Mouse (Mus musculus): Measurements from ENCODE around the gene Tcap. TPM values are rescaled to one million over a fixed set of nuclear protein-coding genes. Genes with fewer than 3 reads are reported as not detected.

The Tcap gene
- polyA plus RNA-seq, 1 experiment from 2014 or later: 151 TPM

DNA sequence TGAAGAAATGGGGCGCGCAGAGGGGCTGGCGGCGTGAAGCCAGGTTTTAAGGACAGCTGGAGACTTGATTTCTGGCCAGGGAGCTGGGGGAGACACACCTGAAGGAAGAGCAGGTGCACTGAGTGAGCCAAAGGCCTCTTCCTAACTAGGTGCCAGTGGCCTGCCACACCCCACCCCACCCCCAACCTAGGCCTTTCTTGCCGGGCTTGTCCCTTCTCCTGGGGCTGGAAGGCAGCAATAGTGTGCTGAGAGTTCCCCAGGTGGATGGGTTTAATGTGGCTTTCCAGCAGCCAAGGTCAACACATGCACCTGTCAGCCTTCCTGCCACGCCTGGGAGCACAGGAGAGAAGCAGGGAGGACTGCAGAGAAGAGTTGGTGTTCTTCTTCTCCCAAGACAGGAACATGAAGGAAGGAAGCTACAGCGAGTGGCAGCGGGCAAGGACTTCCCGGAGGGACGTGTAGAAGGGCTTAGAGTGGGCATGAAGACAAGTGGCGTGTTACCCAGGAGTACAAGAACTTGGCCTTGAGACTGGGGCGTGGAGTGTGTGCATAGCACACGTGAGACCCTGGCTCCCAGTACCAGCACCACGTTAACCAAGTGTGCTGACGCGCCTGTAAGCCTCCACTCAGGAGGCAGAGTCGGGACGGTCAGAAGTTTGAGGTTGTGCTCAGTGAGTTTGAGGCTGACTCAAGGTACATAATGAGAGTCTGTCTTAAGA lies 31.2 kb upstream of the Tcap start:
- no peak overlapping the region for H3K4me2 ChIP-seq
- H3K4me1 ChIP-seq (ENCODE audit: control insufficient read depth, insufficient read depth, low read length): peaks cover 19% of the 10 kb centered on the region
- H3K27ac ChIP-seq (ENCODE audit: low read depth, low read length): no peak overlapping the region
- no peaks in the 10 kb centered on the region for H3K9me3 ChIP-seq (replicated peaks; ENCODE audit: control insufficient read depth, low read length)
- no peak overlapping the region for H3K9ac ChIP-seq (ENCODE audit: low read depth, low read length)
- no peak overlapping the region for H3K4me3 ChIP-seq (ENCODE audit: low read depth, low read length)
- WGBS (ENCODE audit: insufficient replicate concordance): 74% methylated on average over 18 of the region's 18 CpGs
- no peaks in the 10 kb centered on the region for H3K36me3 ChIP-seq (ENCODE audit: control insufficient read depth, insufficient read depth, low read length)
- ATAC-seq (replicated peaks; ENCODE audit: insufficient number of reproducible peaks, low FRiP score, low TSS enrichment): no peak
- H3K27me3 ChIP-seq (ENCODE audit: control insufficient read depth, insufficient read depth, low read length): peaks cover 69% of the 10 kb centered on the region

DNA sequence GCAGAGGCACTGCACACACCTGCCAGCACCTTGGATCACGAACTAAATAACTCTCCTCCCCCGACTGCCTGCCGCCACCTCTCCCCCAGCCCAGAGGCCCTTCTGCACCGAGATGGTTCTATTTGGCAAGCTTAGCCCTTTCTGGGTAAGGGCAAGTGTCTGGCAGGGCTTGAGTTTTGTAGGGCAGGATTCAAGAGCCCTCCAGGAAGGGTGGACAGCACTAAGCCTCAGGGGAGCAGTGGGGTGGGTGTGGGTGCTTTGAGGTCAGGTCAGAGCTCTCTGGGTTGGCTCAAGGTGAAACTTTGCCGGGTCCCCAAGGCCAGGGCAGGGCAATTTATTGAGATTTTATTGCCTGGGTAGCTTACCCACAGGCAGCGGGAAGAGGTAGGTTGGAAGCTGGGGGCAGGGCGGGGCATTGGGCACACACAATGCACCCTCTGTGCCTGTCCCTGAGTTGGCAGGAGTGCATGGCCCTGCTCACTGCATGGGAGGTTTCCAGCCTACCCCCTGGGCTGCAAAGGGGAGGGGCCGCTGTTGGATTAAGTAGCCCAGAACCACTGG lies 29.9 kb upstream of the Tcap start:
- WGBS (ENCODE audit: insufficient replicate concordance): 31% methylated on average over 8 of the region's 8 CpGs
- H3K9ac ChIP-seq (ENCODE audit: low read depth, low read length): no peak overlapping the region
- ATAC-seq (replicated peaks; ENCODE audit: insufficient number of reproducible peaks, low FRiP score, low TSS enrichment): no peak
- peaks cover 58% of the 10 kb centered on the region for H3K27me3 ChIP-seq (ENCODE audit: control insufficient read depth, insufficient read depth, low read length)
- no peak overlapping the region for H3K27ac ChIP-seq (ENCODE audit: low read depth, low read length)
- no peak overlapping the region for H3K4me3 ChIP-seq (ENCODE audit: low read depth, low read length)
- H3K36me3 ChIP-seq (ENCODE audit: control insufficient read depth, insufficient read depth, low read length): no peaks in the 10 kb centered on the region
- H3K4me2 ChIP-seq: no peak overlapping the region
- no peaks in the 10 kb centered on the region for H3K9me3 ChIP-seq (replicated peaks; ENCODE audit: control insufficient read depth, low read length)
- H3K4me1 ChIP-seq (ENCODE audit: control insufficient read depth, insufficient read depth, low read length): peaks cover 16% of the 10 kb centered on the region

DNA sequence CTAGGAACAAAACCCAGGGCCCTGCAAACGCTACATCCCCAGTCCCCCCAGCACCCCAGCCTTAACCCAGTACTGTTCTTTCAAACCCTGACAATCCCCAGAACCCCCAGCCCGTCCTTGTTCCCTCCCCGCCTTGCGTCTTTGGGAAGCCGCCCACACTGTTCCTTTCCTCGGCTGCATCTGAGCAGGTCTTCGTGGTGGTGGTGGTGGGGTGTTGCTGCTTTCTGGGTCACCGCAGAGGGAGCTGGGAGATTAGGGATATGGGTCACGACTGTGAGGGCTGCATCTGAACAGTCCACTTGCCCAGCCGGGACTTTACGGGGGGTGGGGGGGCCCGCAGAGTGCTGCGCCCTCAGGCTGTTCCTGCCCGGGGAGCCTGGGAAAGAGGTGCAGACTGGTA lies 29.2 kb upstream of the Tcap start:
- no peak overlapping the region for H3K4me3 ChIP-seq (ENCODE audit: low read depth, low read length)
- H3K4me1 ChIP-seq (ENCODE audit: control insufficient read depth, insufficient read depth, low read length): peaks cover 22% of the 10 kb centered on the region
- no peaks in the 10 kb centered on the region for H3K9me3 ChIP-seq (replicated peaks; ENCODE audit: control insufficient read depth, low read length)
- no peak overlapping the region for H3K4me2 ChIP-seq
- peaks cover 50% of the 10 kb centered on the region for H3K27me3 ChIP-seq (ENCODE audit: control insufficient read depth, insufficient read depth, low read length)
- no peaks in the 10 kb centered on the region for H3K36me3 ChIP-seq (ENCODE audit: control insufficient read depth, insufficient read depth, low read length)
- no peak overlapping the region for H3K27ac ChIP-seq (ENCODE audit: low read depth, low read length)
- no peak overlapping the region for H3K9ac ChIP-seq (ENCODE audit: low read depth, low read length)
- ATAC-seq (replicated peaks; ENCODE audit: insufficient number of reproducible peaks, low FRiP score, low TSS enrichment): no peak
- WGBS (ENCODE audit: insufficient replicate concordance): 62% methylated on average over 14 of the region's 14 CpGs

DNA sequence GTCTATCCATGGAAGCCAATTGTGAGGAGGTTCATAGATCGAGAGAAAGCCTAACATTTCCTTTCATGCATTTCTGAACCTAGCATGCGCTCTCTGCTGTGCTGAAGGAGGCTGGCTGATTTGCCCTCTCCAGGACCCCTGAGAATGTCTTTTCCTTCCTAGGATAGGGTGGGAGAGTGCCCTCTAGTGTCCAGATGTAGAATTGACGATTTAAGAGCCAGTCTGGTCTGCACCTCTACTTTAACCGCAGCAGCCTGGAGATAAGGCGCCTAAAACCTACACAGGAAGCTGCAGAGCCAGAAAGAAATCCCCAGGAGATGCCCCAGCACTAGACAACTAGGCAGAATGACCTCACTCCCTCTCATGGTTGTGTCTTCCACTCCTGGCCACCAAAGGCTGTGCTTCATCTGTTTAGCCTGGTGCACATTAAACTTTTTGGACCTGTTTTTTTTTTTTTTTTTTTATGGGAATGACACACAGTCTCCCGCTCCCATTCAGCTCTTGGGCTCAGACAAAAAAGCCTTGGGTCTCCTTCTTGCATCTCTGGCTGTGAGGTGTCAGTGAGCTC lies 27.8 kb upstream of the Tcap start:
- 8% methylated on average over 6 of the region's 6 CpGs for WGBS (ENCODE audit: insufficient replicate concordance)
- Histone ChIP-seq H3K4me1 (ENCODE audit: control insufficient read depth, insufficient read depth, low read length) (peaks cover 28% of the 10 kb centered on the region), H3K27ac (ENCODE audit: low read depth, low read length) (no peak overlapping the region), H3K27me3 (ENCODE audit: control insufficient read depth, insufficient read depth, low read length) (peaks cover 38% of the 10 kb centered on the region), H3K4me2 (no peak overlapping the region), H3K9me3 (replicated peaks; ENCODE audit: control insufficient read depth, low read length) (no peaks in the 10 kb centered on the region), H3K9ac (ENCODE audit: low read depth, low read length) (no peak overlapping the region), H3K4me3 (ENCODE audit: low read depth, low read length) (no peak overlapping the region), H3K36me3 (ENCODE audit: control insufficient read depth, insufficient read depth, low read length) (no peaks in the 10 kb centered on the region)
- ATAC-seq (replicated peaks; ENCODE audit: insufficient number of reproducible peaks, low FRiP score, low TSS enrichment): no peak

DNA sequence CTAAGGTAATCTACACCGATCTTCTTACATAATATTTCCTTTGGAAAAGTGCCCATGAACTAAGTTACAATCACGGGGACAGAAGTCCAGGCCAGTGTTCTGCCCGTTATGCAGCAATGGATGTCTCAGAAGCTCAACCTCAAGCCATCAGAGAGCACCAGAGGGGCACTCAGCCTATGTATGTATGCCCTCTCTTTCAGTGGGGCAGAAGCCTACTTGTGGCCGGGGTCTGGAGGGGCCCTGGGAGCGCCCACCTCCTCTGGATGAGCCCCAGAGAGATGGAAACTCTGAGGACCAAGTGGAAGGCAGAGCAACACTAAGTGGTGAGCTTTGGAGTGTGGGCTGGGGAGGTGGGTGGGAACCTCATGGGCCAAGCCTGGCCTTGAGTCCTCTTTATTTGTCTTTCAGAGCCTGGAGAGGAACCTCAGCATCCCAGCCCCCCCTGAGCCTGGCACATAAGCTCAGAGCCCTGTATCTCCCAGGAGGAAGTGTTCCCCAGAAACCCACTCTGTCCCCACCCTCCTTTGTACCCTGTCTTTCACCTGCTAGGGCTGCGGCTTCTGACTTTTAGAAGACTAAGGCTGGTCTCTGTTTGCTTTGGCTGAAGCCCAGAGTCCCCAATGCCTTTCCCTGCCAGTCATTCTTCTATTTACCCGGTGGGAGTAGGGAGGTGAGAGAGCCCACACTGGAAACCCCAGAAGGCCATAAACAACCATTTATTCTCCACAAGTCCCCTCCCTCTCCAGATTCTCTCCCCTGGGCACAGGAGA lies 26.8 kb upstream of the Tcap start:
- Histone ChIP-seq H3K9ac (ENCODE audit: low read depth, low read length) (peak overlapping the region; percentile 89; the same call in 1 of the 2 replicates), H3K4me1 (ENCODE audit: control insufficient read depth, insufficient read depth, low read length) (peaks cover 35% of the 10 kb centered on the region), H3K27me3 (ENCODE audit: control insufficient read depth, insufficient read depth, low read length) (peaks cover 29% of the 10 kb centered on the region), H3K27ac (ENCODE audit: low read depth, low read length) (peak overlapping the region; percentile 84), H3K9me3 (replicated peaks; ENCODE audit: control insufficient read depth, low read length) (no peaks in the 10 kb centered on the region), H3K4me3 (ENCODE audit: low read depth, low read length) (no peak overlapping the region), H3K36me3 (ENCODE audit: control insufficient read depth, insufficient read depth, low read length) (no peaks in the 10 kb centered on the region), H3K4me2 (peak overlapping the region; percentile 80)
- no peak for ATAC-seq (replicated peaks; ENCODE audit: insufficient number of reproducible peaks, low FRiP score, low TSS enrichment)
- WGBS (ENCODE audit: insufficient replicate concordance): 71% methylated on average over 7 of the region's 7 CpGs

DNA sequence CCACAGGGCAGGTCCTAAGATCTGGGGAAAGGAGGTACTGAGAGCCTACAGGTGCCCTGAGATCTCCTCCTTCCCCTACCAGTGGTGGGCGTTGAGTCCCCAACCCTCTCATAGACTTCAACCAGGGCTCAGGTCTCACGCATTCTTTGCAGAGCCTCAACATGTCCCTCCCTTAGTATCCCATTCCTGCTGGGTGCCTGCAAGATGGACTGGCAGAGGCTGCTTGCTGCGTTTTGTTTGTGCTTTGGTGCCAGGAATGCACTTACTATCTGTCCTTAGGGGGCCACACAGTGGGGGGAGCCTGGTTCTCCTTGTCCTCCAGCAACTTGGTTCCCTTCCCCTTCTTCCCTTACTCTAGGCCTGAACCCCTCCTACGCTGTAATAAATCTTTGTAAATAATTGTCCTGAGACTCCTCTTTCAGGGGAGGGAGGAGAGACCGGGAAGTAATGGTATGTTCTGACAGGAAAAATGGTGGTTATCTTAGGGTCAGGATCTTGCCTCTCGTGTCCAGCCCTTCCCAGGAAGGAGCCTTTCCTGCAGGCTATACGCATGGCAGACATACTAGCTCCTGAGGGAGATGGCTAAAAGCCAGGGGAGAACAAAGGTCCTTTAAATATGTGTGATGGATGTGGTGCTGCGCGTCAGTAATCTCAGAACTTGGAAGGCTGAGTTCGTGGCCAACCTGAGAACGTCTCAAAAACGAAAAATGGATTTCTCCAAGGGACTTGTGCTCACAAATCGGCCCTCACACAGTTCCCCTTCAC lies 26.0 kb upstream of the Tcap start:
- H3K4me3 ChIP-seq (ENCODE audit: low read depth, low read length): peak overlapping the region; percentile 85
- peaks cover 21% of the 10 kb centered on the region for H3K27me3 ChIP-seq (ENCODE audit: control insufficient read depth, insufficient read depth, low read length)
- peak overlapping the region; percentile 84 for H3K27ac ChIP-seq (ENCODE audit: low read depth, low read length)
- peaks cover 35% of the 10 kb centered on the region for H3K4me1 ChIP-seq (ENCODE audit: control insufficient read depth, insufficient read depth, low read length)
- 11% methylated on average over 13 of the region's 13 CpGs for WGBS (ENCODE audit: insufficient replicate concordance)
- no peaks in the 10 kb centered on the region for H3K36me3 ChIP-seq (ENCODE audit: control insufficient read depth, insufficient read depth, low read length)
- peak; percentile 11; the same call in 1 of the 2 replicates for ATAC-seq (replicated peaks; ENCODE audit: insufficient number of reproducible peaks, low FRiP score, low TSS enrichment)
- no peaks in the 10 kb centered on the region for H3K9me3 ChIP-seq (replicated peaks; ENCODE audit: control insufficient read depth, low read length)
- peak overlapping the region; percentile 89 for H3K9ac ChIP-seq (ENCODE audit: low read depth, low read length)
- H3K4me2 ChIP-seq: peak overlapping the region; percentile 80

DNA sequence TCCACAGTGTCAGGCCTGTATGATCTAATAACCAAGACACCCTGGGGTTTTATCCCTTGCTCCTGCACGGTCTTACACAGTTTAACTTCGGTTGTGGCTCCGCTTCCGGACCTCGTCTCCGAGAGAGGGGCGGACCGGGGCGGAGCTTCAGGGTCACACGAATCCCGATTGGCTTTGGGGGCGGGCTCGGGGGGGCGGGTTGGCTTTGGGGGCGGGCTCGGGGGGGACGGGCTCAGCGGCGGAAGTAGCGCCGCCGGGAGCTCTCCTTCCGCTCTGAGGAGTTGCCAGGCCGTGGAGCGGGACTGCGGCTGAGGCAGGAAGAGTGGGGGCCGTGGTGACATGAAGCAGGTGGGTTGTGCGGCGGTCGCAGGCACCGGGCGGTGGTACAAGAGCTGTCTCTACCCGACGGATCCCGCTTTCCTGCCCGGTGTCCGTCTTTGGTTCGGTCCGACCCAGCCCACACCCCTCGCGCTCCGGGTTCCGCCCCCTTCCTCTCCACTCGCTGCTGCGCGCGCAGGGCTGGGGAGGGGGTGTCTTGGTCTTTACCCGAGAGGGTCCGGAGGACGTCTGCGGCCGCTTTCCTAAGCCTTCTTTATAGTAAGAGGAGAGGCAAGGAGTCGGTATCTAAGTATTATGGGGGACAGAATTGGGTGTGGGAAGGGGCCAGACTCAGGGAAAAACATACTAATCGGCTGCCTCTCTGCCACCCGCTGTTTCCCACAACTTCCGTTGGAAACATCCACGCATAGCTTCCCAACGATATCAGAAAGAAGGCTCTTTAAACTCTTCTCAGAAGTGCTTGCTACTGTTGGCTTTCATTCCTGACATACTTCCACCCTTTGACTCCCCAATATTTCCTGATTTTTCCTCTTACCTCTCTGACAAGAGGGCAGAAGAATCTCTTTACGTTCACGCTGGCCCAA lies 25.2 kb upstream of the Tcap start, which contains the start of gene Stard3:
Gene Stard3 (plus strand): TSS at position 208 of the 923 bp plus-strand sequence.
- under 1% methylated on average over 59 of the region's 60 CpGs for WGBS (ENCODE audit: insufficient replicate concordance)
- Histone ChIP-seq H3K4me2 (peak within 1 kb of the TSS; percentile 80), H3K27me3 (ENCODE audit: control insufficient read depth, insufficient read depth, low read length) (peaks cover 13% of the 10 kb centered on the region), H3K27ac (ENCODE audit: low read depth, low read length) (peak within 1 kb of the TSS; percentile 84), H3K9ac (ENCODE audit: low read depth, low read length) (peak within 1 kb of the TSS; percentile 89), H3K4me3 (ENCODE audit: low read depth, low read length) (peak within 1 kb of the TSS; percentile 85), H3K9me3 (replicated peaks; ENCODE audit: control insufficient read depth, low read length) (no peaks in the 10 kb centered on the region), H3K36me3 (ENCODE audit: control insufficient read depth, insufficient read depth, low read length) (no peaks in the 10 kb centered on the region), H3K4me1 (ENCODE audit: control insufficient read depth, insufficient read depth, low read length) (peaks cover 35% of the 10 kb centered on the region)
- ATAC-seq (replicated peaks; ENCODE audit: insufficient number of reproducible peaks, low FRiP score, low TSS enrichment): peak; percentile 82
